Mouse (Mus musculus): ENCODE results near the gene Zfp213. TPM values are rescaled to one million over a fixed set of nuclear protein-coding genes. Genes with fewer than 3 reads are reported as not detected.

Gene Zfp213
- polyA plus RNA-seq, 1 experiment from 2014 or later, result 16.8 TPM

GRCm38 (mm10) chr17:23559767-23560166, 4.3 kb downstream of the Zfp213 start:
- DNase-seq (ENCODE audit: low spot score), result peak; percentile 54
- WGBS, result 62% methylated on average over 11 of the region's 11 CpGs
- no peak for ATAC-seq (replicated peaks; ENCODE audit: low FRiP score, low read depth)

GRCm38 (mm10) chr17:23555243-23555916, 8.7 kb downstream of the Zfp213 start:
- DNase-seq (ENCODE audit: low spot score) (no peak), ATAC-seq (replicated peaks; ENCODE audit: low FRiP score, low read depth) (no peak)
- WGBS, result 67% methylated on average over 7 of the region's 7 CpGs
- Histone ChIP-seq H3K36me3 (ENCODE audit: insufficient read depth, low read length) (peaks cover 28% of the 10 kb centered on the region), H3K4me1 (replicated peaks; ENCODE audit: insufficient read depth, low read length) (no peaks in the 10 kb centered on the region), H3K4me2 (ENCODE audit: low read length) (no peak overlapping the region), H3K4me3 (replicated peaks; ENCODE audit: low read depth, low read length) (no peak overlapping the region), H3K9ac (ENCODE audit: low read depth, low read length) (peak overlapping the region; percentile 18; the same call in 1 of the 2 replicates), H3K9me3 (replicated peaks; ENCODE audit: low read length) (no peaks in the 10 kb centered on the region), H3K27me3 (ENCODE audit: insufficient read depth, low read length) (no peaks in the 10 kb centered on the region), H3K27ac (no peak overlapping the region)
- no peak for TF ChIP-seq CTCF (IDR thresholded peaks at IDR 0.05; ENCODE audit: low read depth)

More at GRCm38 (mm10) chr17:23559767-23560166, 4.3 kb downstream of the Zfp213 start:
- Histone ChIP-seq H3K9me3 (replicated peaks; ENCODE audit: low read length) (no peaks in the 10 kb centered on the region), H3K27ac (no peak overlapping the region), H3K4me1 (replicated peaks; ENCODE audit: insufficient read depth, low read length) (peaks cover 3% of the 10 kb centered on the region; the same call in 1 of the 2 replicates), H3K9ac (ENCODE audit: low read depth, low read length) (no peak overlapping the region), H3K27me3 (ENCODE audit: insufficient read depth, low read length) (no peaks in the 10 kb centered on the region), H3K4me3 (replicated peaks; ENCODE audit: low read depth, low read length) (no peak overlapping the region), H3K36me3 (ENCODE audit: insufficient read depth, low read length) (peaks cover 36% of the 10 kb centered on the region), H3K4me2 (ENCODE audit: low read length) (no peak overlapping the region)
- TF ChIP-seq CTCF (IDR thresholded peaks at IDR 0.05; ENCODE audit: low read depth), result peak; percentile 54

- no peaks in the 10 kb centered on the region for H3K27me3 ChIP-seq (ENCODE audit: insufficient read depth, low read length)
- no peak overlapping the region for H3K9ac ChIP-seq (ENCODE audit: low read depth, low read length)
- H3K4me2 ChIP-seq (ENCODE audit: low read length), result no peak overlapping the region
- peaks cover 5% of the 10 kb centered on the region for H3K4me1 ChIP-seq (replicated peaks; ENCODE audit: insufficient read depth, low read length)
- TF ChIP-seq CTCF (IDR thresholded peaks at IDR 0.05; ENCODE audit: low read depth), result no peak
- H3K36me3 ChIP-seq (ENCODE audit: insufficient read depth, low read length), result peaks cover 28% of the 10 kb centered on the region
- no peak overlapping the region for H3K4me3 ChIP-seq (replicated peaks; ENCODE audit: low read depth, low read length)
- no peak for ATAC-seq (replicated peaks; ENCODE audit: low FRiP score, low read depth)
- H3K27ac ChIP-seq, result no peak overlapping the region
- no peaks in the 10 kb centered on the region for H3K9me3 ChIP-seq (replicated peaks; ENCODE audit: low read length)
- DNase-seq (ENCODE audit: low spot score), result no peak
Observed at GRCm38 (mm10) chr17:23554321-23554720, 9.7 kb downstream of the Zfp213 start.

- Histone ChIP-seq H3K4me3 (replicated peaks; ENCODE audit: low read depth, low read length) (no peak overlapping the region), H3K27me3 (ENCODE audit: insufficient read depth, low read length) (no peaks in the 10 kb centered on the region), H3K9ac (ENCODE audit: low read depth, low read length) (no peak overlapping the region), H3K36me3 (ENCODE audit: insufficient read depth, low read length) (peaks cover 26% of the 10 kb centered on the region), H3K4me1 (replicated peaks; ENCODE audit: insufficient read depth, low read length) (peaks cover 5% of the 10 kb centered on the region), H3K9me3 (replicated peaks; ENCODE audit: low read length) (no peaks in the 10 kb centered on the region), H3K4me2 (ENCODE audit: low read length) (no peak overlapping the region), H3K27ac (no peak overlapping the region)
- WGBS, result 60% methylated on average over 1 of the region's 1 CpGs
- DNase-seq (ENCODE audit: low spot score) (no peak), ATAC-seq (replicated peaks; ENCODE audit: low FRiP score, low read depth) (no peak)
- TF ChIP-seq CTCF (IDR thresholded peaks at IDR 0.05; ENCODE audit: low read depth), result no peak
Observed at GRCm38 (mm10) chr17:23553634-23554120, 10.4 kb downstream of the Zfp213 start.

- H3K27me3 ChIP-seq (ENCODE audit: insufficient read depth, low read length), result no peaks in the 10 kb centered on the region
- 82% methylated on average over 8 of the region's 8 CpGs for WGBS
- no peak overlapping the region for H3K27ac ChIP-seq
- DNase-seq (ENCODE audit: low spot score) (no peak), ATAC-seq (replicated peaks; ENCODE audit: low FRiP score, low read depth) (no peak)
- no peak overlapping the region for H3K9ac ChIP-seq (ENCODE audit: low read depth, low read length)
- H3K4me3 ChIP-seq (replicated peaks; ENCODE audit: low read depth, low read length), result no peak overlapping the region
- peaks cover 5% of the 10 kb centered on the region for H3K4me1 ChIP-seq (replicated peaks; ENCODE audit: insufficient read depth, low read length)
- H3K36me3 ChIP-seq (ENCODE audit: insufficient read depth, low read length), result peaks cover 22% of the 10 kb centered on the region
- H3K4me2 ChIP-seq (ENCODE audit: low read length), result no peak overlapping the region
- H3K9me3 ChIP-seq (replicated peaks; ENCODE audit: low read length), result no peaks in the 10 kb centered on the region
- TF ChIP-seq CTCF (IDR thresholded peaks at IDR 0.05; ENCODE audit: low read depth), result no peak
Observed at GRCm38 (mm10) chr17:23552896-23553633, 11.0 kb downstream of the Zfp213 start.

GRCm38 (mm10) chr17:23551963-23552362, 12.1 kb downstream of the Zfp213 start:
- WGBS, result 55% methylated on average over 5 of the region's 5 CpGs
- ATAC-seq (replicated peaks; ENCODE audit: low FRiP score, low read depth) (no peak), DNase-seq (ENCODE audit: low spot score) (no peak)
- no peaks in the 10 kb centered on the region for H3K27me3 ChIP-seq (ENCODE audit: insufficient read depth, low read length)
- no peak for TF ChIP-seq CTCF (IDR thresholded peaks at IDR 0.05; ENCODE audit: low read depth)
- H3K9me3 ChIP-seq (replicated peaks; ENCODE audit: low read length), result no peaks in the 10 kb centered on the region
- H3K4me3 ChIP-seq (replicated peaks; ENCODE audit: low read depth, low read length), result no peak overlapping the region
- no peak overlapping the region for H3K4me2 ChIP-seq (ENCODE audit: low read length)
- H3K36me3 ChIP-seq (ENCODE audit: insufficient read depth, low read length), result peaks cover 11% of the 10 kb centered on the region
- peaks cover 5% of the 10 kb centered on the region for H3K4me1 ChIP-seq (replicated peaks; ENCODE audit: insufficient read depth, low read length)
- no peak overlapping the region for H3K9ac ChIP-seq (ENCODE audit: low read depth, low read length)
- H3K27ac ChIP-seq, result no peak overlapping the region

All from kidney, postnatal 0 days (tissue).